Mouse (Mus musculus) natural killer cell, adult 2 months (primary cell): ENCODE data around the gene Ttll13.

ENCODE experiments used
- DNase-seq, 2 experiments: peaks; one replicate each; pipeline ENCODE4 v3.0.0; 2022; ENCODE audit warnings: low spot score in 2 of 2

Ttll13 gene

DNA sequence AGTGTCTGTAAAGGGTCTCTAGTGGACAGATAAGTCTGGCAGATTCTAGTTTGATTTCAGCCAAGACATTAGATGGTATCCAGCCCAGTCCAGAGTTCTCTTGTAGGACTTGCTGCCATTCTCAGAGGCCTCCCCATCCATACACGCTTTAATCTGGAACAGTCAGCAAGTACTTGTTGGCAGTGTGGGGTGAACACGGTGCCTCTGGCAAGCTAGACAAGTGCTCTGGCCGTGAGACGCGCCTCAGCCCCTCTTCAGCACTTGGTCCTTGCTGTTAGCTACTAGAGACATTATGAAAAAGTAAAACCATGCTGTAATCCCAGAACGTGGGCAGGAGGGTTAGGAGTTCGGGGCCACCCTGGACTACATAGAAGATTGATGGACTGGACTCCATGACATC, 32.6 kb upstream of the Ttll13 start:
- no peak for DNase-seq

DNA sequence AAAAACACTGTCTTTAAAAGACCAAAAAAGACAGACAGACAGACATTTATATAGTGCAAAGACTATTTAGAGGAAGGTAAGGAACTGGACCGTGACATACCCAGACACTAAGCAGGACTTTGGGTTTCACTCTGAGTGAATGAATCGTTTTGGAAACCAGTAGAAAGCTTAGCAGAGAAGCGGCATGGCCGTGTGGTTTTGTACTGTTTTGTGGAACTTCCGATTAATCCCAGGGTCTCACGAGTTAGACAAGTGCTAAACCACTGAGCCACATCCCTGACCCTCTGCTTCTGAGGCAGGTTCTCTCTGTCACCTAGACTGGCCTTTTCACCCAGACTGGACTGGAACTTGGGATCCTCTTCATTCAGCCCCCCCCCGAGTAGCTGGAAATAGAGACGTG, 31.7 kb upstream of the Ttll13 start:
- peak; percentile 32 to 41 for DNase-seq

DNA sequence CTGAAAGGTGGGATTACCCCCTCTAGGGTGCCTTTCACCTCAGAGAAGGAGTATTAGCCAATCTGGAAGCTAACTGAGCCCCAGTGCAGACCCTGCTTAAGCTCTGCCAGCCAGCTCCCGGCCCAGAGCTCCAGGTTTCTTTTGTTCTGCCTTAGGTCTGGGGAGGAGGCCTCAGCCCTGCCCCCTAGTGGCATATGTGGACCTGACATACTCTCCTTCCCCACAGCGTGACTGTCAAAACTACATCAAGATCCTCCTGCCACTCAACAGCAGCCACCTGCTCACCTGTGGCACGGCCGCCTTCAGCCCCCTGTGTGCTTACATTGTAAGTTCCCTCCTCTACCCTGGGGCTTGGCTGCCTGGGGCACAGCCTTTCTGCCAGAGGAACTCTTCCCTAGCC, 30.8 kb upstream of the Ttll13 start:
- DNase-seq: peak; percentile 64 to 85

DNA sequence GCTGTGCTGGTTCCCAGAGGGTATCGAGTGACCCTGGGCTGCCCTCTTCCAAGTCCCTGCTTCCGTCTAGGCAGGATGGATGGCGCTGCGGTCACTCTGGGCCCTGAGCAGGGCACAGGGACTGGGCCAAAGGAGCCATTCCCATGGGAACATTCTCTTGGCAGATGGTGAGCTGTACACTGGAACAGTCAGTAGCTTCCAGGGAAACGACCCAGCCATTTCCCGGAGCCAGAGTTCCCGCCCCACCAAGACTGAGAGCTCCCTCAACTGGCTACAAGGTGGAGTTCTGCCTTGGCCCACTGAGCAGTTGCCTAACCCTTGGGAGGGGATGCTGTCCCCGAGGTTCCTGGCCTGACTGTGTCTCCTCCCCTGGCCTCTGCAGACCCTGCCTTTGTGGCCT, 29.6 kb upstream of the Ttll13 start:
- DNase-seq: no peak

DNA sequence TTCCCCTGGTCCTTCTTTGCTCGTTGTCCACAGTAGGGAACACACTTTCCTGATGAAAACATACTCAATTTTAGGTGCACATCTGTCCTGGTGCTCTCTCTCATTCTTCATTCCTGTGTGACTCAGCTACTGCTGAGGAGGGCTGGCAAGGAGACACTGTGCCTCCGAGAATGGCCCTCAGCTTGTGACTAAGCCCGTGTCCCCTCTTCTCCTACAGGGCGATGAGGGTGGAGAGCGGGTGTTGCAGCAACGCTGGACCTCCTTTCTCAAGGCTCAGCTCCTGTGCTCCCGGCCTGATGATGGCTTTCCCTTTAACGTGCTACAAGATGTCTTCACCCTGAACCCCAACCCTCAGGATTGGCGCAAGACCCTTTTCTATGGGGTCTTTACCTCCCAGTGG, 27.5 kb upstream of the Ttll13 start:
- DNase-seq: no peak

DNA sequence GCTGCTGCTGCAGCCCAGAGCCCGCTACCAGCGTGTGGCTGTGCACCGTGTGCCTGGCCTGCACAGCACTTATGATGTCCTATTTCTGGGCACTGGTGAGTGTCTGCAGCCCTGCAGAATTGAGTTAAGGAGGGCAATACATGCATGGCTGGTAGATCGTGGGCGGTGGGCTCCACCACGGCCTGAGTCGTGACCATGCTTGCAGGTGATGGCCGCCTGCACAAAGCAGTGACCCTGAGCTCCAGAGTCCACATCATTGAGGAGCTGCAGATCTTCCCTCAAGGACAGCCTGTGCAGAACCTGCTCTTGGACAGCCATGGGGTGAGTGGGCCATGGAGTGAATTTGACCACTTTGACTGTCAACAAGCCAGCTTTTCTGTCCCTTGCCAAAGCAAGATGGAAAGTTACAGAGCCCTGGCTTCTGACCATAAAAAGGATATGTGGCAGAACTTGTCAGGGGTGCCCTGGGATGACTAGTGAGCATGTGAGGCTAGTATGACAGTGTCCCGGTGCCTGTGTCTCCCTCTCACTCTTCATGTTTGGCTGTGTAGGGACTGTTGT, 25.9 kb upstream of the Ttll13 start:
- no peak for DNase-seq

DNA sequence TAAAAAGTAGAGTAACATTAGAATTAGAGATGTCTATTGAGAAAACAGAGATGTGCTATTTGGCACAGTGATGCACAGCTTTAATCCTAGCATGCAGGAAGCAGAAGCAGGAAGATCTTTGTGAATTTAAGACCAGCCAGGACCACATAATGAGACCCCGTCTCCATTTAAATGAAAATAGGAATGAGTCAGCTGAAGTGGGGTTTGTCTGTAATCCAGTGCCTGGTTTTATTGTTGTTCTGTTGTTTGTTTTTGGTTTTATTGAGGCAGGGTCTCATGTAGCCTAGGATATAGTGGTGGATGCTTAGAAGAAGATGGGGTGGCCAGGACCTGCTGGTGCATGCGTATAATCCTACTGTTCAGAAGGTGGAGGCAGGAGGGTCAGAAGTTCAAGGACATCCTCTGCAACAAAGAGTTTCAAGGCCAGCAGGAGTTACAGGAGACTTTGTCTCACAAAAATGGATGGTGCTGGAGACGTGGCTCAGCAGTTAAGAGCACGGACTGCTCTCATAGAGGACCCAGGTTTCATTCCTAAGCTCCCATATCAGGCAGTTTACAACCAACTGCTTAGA, 24.9 kb upstream of the Ttll13 start:
- no peak for DNase-seq

DNA sequence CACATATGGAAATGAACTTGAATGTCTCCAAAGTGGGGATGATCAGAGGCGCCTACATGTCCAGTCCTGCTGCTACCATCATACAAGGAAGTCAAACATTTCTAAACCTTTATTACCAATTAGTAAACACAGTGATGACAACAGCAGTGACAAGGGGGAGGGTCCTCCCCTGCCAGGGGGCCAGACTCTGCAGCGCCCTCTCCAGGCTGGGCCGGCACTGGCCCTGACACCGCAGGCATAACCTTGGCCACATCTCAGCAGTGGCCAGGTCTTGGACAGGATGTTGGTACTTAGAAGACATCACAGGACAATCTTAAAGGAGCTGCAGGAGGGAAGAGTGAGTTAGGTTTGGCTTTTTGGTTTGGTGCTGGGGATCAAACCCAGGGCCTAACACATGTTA, 19.1 kb upstream of the Ttll13 start:
- DNase-seq: no peak

DNA sequence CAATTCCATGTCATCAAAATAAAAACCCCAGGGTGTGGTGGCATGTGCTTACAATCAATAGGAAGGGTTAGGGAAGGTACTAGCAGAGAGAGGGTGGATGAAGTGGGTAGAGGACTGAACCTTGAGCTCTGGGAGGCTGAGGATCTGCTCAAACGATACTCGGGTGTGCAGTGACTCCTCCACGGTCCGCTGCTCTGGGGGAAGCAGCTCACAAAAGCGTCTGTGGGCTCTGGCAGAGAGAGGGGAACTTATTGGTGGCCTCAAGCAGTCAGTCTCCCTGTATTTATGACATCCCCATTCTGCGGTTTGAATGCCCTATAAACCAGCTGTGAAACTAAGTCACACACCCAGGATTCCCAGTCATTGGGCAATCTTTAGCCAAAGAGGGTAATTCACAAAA, 16.0 kb upstream of the Ttll13 start:
- DNase-seq: no peak

DNA sequence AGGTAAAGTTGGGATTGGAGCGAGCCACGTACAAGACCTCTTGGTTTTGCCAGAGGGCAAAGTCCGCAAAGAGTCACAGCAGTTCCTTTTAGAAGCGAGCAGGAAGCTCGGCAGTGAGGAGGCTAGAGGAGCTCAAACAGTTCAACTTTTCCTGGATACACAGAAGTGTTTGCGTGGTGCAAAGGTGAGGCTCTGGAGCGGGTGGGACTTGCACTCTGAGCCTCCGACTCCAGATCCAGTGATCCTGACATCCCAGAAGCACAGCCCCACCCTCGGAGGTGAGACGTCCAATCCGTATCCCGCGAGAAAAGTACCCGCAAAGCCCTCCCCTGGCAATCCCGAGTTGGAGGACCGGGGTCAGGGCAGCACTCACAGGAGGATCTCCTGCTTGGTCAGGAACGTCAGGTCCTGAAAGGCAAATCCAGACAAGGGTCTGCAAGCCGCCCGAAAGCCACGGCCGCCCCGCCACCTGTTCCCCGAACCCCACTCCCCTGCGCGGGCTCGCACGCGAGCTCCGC, 14.1 kb upstream of the Ttll13 start:
- DNase-seq: no peak

DNA sequence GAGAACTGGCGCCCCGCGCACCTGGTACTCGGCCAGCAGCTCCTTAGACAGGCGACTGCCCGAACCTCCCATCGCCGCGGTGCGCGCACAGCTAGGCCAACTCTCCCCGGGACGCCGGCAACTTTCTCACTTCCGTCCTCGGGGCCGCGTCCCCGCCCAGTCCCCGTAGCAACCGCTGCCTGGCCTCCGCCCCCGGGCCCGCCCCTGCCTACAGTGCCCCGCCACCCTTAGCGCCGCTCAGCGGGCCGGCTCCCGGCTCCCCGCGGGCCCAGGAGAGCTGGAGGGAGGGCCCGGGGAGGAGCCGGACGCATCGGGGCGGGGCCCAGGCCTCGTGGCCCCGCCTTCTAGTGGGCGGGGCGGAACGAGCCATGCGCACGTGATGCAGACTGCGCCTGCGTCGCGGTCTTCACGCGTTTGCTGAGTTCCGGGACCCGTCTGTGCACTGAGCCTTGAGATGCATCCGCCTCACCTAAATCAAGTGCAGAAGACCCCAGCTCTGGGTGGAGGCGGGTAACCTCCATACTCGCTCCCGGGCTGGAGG, 13.6 kb upstream of the Ttll13 start, which contains the start of the genes Cib1 and Gdpgp1:
Gene Cib1 (minus strand): TSS at position 325 of the 541 bp plus-strand sequence.
Gene Gdpgp1 (plus strand): TSS at position 377 of the 541 bp plus-strand sequence.
- peak; percentile 95 to 97 for DNase-seq

DNA sequence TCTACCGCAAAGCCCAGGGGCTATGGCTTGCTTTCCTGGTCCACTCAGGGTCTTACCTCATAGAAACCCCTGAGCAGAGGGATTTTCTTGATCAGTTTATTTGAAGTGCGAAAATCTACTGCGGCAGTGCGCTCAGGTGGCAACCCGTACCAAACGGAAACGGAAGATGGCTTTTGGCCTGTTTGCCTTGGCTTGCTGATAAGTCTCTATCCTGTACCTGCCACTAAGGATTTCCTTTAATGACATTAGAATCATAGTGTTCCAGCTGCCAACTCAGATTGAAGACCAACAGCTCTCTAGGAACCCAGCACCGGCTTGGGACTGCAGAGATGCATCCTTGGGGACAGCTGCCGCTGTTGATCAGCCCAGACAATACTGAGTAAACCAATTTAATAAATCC, 12.4 kb upstream of the Ttll13 start:
- no peak for DNase-seq

DNA sequence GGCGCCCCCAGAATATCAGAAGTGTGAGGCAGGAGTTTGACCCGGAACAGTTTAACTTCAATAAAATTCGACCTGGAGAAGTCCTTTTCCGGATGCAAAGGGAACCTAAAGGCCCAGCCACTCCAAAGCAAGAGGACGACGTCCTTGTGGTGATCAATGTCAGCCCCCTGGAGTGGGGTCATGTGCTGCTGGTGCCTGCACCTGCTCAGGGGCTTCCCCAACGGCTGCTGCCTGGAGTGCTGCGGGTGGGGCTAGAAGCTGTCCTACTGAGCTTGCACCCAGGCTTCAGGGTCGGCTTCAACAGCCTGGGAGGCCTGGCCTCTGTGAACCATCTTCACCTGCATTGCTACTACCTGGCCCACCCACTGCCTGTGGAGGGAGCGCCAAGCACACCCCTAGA, 7.6 kb upstream of the Ttll13 start:
- DNase-seq: no peak

DNA sequence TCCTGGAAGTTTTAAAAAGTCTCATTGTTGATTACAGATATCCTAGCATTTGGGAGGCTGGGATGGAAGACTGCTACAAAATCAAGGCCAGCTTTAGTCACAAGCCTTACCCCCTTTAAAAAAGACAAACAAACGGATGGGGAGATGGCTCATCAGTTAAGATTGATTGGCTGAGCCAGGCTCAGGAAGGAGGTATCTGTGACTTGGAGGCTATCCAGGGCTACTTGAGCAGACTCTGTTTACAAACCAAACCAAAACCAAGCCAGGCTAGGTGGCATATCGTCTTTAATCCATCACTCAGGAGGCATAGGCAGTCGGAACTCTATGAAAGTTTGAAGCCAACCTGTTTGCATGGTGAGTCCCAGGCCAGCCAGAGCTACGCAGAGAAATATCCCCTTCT, 4.5 kb upstream of the Ttll13 start:
- no peak for DNase-seq

DNA sequence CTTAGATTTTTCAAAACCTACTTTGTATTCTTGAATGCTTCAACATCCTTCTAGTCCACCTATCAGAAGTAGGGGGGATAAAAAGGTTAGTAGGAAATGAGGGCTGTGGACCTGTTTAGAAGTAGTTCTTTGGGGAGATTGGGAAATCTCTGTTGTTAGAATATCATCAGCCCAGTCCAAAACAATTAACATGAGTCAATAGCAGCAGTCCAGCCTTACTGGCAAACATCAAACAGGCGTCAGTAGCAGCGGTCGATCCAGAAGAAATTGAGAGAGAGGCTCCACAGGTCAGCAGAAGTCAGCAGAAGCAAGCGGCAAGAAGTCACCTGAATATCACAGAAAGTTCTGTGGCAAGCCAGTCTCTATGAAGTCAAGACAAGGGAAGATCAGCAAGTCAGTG, 1.3 kb upstream of the Ttll13 start:
- no peak for DNase-seq

DNA sequence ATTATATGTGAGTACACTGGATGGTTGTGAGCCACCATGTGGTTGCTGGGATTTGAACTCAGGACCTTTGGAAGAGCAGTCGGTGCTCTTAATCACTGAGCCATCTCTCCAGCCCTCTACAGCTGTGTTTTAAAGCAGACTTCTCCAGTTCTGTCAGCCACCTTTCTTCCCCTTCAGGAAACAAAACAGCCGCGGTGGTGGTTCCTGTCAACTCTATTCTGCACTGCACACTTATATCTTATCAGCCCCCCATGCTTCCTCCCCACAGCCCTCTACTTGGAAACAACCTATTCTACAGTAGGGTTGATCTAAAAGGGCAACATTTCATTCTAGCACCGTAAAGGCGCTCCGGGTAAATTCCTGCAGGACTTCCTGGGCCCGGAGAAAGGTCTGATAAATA, 683 bp downstream of the Ttll13 start:
- no peak for DNase-seq

DNA sequence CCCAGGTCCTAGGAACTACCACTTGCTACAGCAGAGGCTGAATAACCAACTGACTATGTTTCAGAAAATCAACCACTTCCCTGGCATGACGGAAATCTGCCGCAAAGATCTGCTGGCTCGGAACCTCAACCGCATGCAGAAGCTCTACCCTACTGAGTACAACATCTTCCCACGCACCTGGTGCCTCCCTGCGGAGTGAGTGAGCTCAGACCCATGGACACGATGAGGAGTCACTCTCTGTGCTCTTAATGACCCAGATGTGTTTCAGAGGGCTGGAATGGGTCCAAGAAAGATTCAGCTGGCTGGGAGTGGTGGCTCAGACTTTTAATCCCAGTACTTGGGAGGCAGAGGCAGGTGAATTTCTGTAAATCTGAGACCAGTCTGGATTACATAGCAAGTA, 6.3 kb downstream of the Ttll13 start:
- no peak for DNase-seq

DNA sequence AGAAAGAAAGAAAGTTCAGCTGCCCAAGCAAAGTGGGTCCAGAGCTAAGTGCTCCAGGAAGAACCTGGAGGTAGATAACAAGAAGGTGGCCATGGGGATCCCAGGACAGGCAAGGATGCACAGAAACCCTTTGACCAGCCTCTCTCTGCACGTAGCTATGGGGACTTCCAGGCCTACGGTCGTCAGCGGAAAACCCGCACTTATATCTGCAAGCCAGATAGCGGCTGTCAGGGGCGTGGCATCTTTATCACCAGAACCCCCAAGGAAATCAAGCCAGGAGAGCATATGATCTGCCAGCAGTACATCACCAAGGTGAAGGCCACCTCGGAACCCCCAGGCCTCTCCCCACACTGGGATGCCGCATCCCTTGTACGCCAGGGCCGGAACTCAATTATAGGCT, 6.7 kb downstream of the Ttll13 start:
- no peak for DNase-seq

DNA sequence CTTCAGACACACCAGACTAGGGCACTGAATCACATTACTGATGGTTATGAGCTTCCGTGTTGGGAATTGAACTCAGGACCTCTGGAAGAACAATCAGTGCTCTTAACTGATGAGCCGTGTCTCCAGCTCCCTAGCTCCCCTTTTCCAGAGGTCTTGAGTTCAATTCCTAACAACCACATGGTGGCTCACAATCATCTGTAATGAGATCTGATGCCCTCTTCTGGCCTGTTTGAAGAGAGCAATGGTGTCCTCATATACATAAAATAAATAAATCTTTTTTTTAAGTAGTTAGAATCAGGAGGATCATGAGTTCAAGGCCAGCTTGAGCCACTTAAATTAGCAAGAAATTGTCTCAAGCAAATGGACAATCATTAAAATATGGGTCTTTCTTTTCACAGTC, 9.8 kb downstream of the Ttll13 start:
- DNase-seq: no peak

DNA sequence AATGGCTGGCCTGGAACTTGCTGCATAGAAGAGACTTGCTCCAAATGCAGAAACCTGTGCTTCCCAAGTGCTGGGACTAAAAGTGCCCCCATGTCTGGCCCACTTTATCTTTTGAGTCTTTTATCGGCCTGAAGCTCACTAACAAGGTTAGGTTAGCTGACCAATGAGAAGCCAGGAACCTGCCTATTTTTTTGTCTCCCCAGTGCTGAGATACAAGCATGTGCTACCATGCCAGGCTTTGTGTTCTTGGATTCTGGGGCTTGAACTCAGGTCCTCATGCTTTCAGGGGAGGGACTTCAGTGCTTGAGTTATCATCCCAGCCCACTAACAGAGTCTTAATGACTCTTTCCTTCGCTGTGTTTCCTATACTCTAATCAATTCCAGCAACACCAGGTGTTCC, 11.5 kb downstream of the Ttll13 start:
- no peak for DNase-seq

DNA sequence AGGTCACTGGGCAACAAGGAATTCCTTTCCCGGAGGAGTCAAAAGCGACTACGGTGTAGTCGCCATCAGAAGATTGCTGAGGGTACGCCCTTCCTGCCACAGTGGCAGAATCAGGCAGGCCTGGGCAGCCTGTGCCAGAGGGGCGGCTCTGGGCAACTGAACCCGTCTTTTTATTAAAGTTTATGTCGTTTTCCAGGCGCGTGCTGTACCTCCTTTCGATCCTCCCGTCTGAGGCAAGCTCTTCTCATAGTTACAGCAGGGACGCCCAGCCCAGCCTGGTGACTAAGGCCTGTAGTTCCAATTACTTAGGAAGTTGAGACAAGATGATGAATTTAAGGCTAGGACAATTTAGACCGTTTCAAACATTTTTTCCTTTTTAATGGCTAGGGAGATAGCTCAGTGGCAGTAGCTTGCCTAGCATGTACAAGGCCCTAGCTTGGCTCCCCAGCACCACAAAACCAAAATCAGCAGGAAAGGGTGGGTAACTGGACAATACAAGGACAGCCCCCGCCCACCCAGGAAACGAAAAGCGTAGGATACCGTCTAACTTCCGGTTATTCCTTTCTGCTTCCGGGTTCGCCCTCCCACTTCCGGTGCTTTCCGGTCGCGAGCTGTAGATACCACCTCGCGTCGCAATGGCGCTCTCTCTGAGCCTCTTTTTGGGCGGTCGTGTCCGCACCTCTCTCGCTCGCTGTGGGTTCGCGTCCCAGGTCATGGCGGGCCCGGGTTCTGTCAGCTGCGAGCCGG, 14.6 kb downstream of the Ttll13 start, which contains the start of gene Ngrn:
Gene Ngrn (plus strand): TSS at position 591 of the 747 bp plus-strand sequence.
- DNase-seq: peak; percentile 73 to 78

DNA sequence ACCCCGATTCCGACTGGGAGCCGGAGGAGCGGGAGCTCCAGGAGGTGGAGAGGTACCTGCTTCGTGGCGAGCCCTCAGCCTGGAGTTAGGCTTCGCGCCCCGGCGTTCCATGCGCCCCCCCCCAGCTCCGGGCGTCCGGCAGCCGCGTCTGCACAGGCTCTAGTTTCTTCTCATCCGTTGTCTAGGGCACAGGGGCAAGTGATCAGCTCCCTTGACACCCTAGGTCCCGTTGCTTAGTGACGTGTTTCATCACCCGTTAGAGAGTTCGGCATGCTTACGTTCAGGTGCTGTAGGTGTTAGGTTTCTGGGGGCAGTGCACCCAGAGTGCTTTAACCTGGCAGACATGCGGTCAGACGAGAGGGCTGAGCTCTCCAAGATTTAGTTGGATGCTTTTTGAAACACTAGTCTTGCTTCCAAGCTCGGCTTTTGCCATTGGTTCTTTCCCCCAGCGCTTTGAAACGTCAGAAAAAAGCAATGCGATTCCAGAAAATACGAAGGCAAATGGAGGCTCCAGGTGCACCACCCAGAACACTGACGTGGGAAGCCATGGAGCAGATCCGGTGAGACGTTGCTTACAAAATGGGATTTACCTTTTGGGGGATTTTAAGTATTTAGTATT, 15.3 kb downstream of the Ttll13 start:
- DNase-seq: peak; percentile 44 to 59
